Mouse (Mus musculus): Measurements from ENCODE around the gene Neurog2. TPM values are rescaled to one million over a fixed set of nuclear protein-coding genes. Genes with fewer than 3 reads are reported as not detected.

Neurog2 gene
- polyA plus RNA-seq, 1 experiment from 2014 or later, result not detected

DNA sequence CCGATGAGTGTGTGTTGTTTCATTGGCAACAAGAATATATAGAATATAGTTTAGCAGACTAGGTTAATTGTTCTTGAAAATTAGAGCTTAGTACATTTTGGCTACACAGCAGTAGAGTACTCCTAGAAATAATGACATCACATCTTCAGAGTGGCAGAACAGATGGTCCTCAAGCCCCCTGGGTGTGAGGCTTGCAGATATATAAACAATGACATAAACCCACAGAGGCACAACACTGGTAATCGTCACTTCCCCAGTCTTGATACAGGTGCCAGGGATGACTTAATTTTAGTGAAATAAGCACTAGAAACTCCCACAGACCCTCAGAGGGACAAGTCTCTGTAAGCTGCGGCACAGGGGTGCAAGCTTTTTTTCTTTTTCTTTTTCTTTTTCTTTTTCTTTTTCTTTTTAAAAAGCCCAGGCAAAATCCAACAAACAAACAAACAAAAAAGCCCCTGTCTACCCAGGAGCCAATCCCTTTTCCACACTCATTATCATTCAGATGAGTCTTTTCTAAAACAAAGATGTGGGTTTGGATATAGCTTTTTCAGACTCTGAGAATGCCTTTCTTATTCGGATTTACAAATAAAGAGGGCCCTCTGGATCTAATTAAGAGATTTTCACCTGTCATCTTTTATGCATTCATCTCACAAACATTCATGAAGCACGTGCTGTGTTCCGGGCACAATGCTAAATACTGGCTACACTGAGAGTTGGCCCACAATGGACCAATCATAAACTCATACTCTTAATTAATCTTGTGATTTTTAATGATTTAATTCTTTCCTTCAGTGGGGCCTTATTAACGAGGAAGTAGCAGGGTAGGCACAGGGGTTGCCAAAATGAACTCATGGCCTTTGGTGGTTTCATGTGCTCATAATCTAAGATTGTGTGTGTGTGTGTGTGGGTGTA, 19.1 kb downstream of the Neurog2 start:
- H3K9me3 ChIP-seq (replicated peaks), result no peaks in the 10 kb centered on the region
- peaks cover under 1% of the 10 kb centered on the region for H3K27me3 ChIP-seq
- 56% methylated on average over 7 of the region's 7 CpGs for WGBS
- H3K4me3 ChIP-seq, result no peak overlapping the region
- no peaks in the 10 kb centered on the region for H3K36me3 ChIP-seq
- ATAC-seq (replicated peaks; ENCODE audit: insufficient number of reproducible peaks, insufficient read depth, low FRiP score, low read depth), result no peak
- no peak overlapping the region for H3K27ac ChIP-seq
- H3K4me2 ChIP-seq, result no peak overlapping the region
- no peak overlapping the region for H3K9ac ChIP-seq
- no peaks in the 10 kb centered on the region for H3K4me1 ChIP-seq (replicated peaks)

GRCm38 (mm10) chr3:127660712-127661111, 27.8 kb downstream of the Neurog2 start:
- H3K9ac ChIP-seq, result no peak overlapping the region
- H3K4me2 ChIP-seq, result no peak overlapping the region
- no peak for ATAC-seq (replicated peaks; ENCODE audit: insufficient number of reproducible peaks, insufficient read depth, low FRiP score, low read depth)
- no peaks in the 10 kb centered on the region for H3K9me3 ChIP-seq (replicated peaks)
- no peak overlapping the region for H3K4me3 ChIP-seq
- H3K27me3 ChIP-seq, result peaks cover 3% of the 10 kb centered on the region; the same call in 1 of the 2 replicates
- H3K27ac ChIP-seq, result no peak overlapping the region
- H3K36me3 ChIP-seq, result no peaks in the 10 kb centered on the region
- 83% methylated on average over 7 of the region's 7 CpGs for WGBS
- no peaks in the 10 kb centered on the region for H3K4me1 ChIP-seq (replicated peaks)

DNA sequence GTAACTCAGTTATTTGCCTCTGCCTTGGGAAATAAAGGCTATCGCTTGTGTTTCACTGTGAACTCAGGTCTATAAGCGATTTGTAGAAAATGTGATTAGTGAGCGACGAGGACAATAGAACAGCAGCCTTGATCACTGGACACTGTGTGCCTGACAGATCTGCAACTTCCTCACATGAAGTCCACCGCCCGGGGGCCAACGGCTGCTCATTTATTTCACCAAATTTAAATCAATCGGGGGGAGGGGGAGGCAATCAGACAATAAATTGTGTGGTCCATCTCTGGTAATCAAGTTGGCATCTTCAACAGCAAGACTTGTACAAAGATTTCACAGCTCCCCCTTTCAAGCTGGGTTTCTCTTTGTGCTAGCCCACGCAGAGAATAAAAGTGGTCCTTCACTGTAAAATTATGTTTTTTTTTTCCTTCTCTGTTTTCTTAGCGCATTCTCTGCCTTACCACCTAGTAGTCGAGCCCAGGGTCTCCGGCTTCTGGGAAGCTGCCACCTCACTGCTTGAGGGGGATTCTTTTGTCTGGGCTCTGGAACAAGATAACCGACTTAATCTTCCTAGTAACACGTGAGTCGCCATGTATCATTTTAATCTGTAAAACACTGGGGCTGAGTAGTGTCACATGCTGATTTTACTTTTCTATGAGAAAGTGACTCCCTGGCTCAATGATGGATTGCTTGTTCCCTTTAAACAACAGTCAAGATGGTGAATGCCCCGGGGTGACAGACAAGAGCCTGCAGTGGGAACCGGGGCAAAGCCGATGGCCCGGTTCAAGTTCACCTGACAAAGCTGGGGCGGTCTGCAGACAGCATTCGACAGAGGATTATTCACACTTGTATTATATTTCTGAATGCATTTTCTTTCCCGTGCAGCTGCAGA, 29.0 kb downstream of the Neurog2 start:
- H3K9me3 ChIP-seq (replicated peaks), result no peaks in the 10 kb centered on the region
- WGBS, result 67% methylated on average over 22 of the region's 22 CpGs
- no peaks in the 10 kb centered on the region for H3K36me3 ChIP-seq
- no peak overlapping the region for H3K9ac ChIP-seq
- no peak overlapping the region for H3K4me3 ChIP-seq
- no peak for ATAC-seq (replicated peaks; ENCODE audit: insufficient number of reproducible peaks, insufficient read depth, low FRiP score, low read depth)
- H3K4me1 ChIP-seq (replicated peaks), result no peaks in the 10 kb centered on the region
- peaks cover 3% of the 10 kb centered on the region; the same call in 1 of the 2 replicates for H3K27me3 ChIP-seq
- H3K27ac ChIP-seq, result no peak overlapping the region
- no peak overlapping the region for H3K4me2 ChIP-seq

GRCm38 (mm10) chr3:127679703-127680102, 46.8 kb downstream of the Neurog2 start:
- Histone ChIP-seq H3K9ac (no peak overlapping the region), H3K36me3 (no peaks in the 10 kb centered on the region), H3K9me3 (replicated peaks) (no peaks in the 10 kb centered on the region), H3K27me3 (no peaks in the 10 kb centered on the region), H3K4me3 (no peak overlapping the region), H3K27ac (no peak overlapping the region), H3K4me2 (no peak overlapping the region), H3K4me1 (replicated peaks) (no peaks in the 10 kb centered on the region)
- no peak for ATAC-seq (replicated peaks; ENCODE audit: insufficient number of reproducible peaks, insufficient read depth, low FRiP score, low read depth)
- 81% methylated on average over 15 of the region's 15 CpGs for WGBS

Other genes with a start within 250 kb of the Neurog2 start
- 37.3 and 39.9 TPM in 2 replicates for gene Ank2, start 133.8 kb upstream of the Neurog2 start, polyA plus RNA-seq (2015; fragmentation: Nextera tagmentation; extraction: Ambion mirVana)
- 46.9 and 58.9 TPM in 2 replicates for gene Larp7, start 79.8 kb upstream of the Neurog2 start, polyA plus RNA-seq (2015; fragmentation: Nextera tagmentation; extraction: Ambion mirVana)
- gene Zgrf1, start 79.6 kb upstream of the Neurog2 start, polyA plus RNA-seq (2015; fragmentation: Nextera tagmentation; extraction: Ambion mirVana), result 5.4 and 7.5 TPM in 2 replicates
- 1.3 and 1.9 TPM in 2 replicates for gene Alpk1, start 147.4 kb downstream of the Neurog2 start, polyA plus RNA-seq (2015; fragmentation: Nextera tagmentation; extraction: Ambion mirVana)
- gene Tifa, start 156.7 kb downstream of the Neurog2 start, polyA plus RNA-seq (2015; fragmentation: Nextera tagmentation; extraction: Ambion mirVana), result 3.3 and 4.1 TPM in 2 replicates
- 21.7 and 30.7 TPM in 2 replicates for gene Ap1ar, start 204.4 kb downstream of the Neurog2 start, polyA plus RNA-seq (2015; fragmentation: Nextera tagmentation; extraction: Ambion mirVana)

All from heart, embryonic 15.5 days (tissue).